Mouse (Mus musculus): Measurements from ENCODE around the gene Nt5c2. TPM values are rescaled to one million over a fixed set of nuclear protein-coding genes. Genes with fewer than 3 reads are reported as not detected.

Gene Nt5c2
- total RNA-seq (2021) = 79.8 and 82.3 TPM in 2 replicates
- long read RNA-seq, experiment 1, transcript Nt5c2-207 (19 exons, 2,788 nt) = minor isoform, 5 of 65 reads
- long read RNA-seq, experiment 1, transcript Nt5c2-202 (18 exons, 3,728 nt) = major isoform, 27 of 65 reads
- long read RNA-seq, experiment 1, partial matches to known transcripts = 4 of 65 reads
- long read RNA-seq, experiment 1, other reads (novel, unspliced or antisense) = 26 of 65 reads
- long read RNA-seq, experiment 2, transcript Nt5c2-202 (18 exons, 3,728 nt) = major isoform, 13 of 30 reads
- long read RNA-seq, experiment 2, partial matches to known transcripts = 1 of 30 reads
- long read RNA-seq, experiment 2, other reads (novel, unspliced or antisense) = 14 of 30 reads

- peak; percentile 67 for DNase-seq
Measured at GRCm38 (mm10) chr19:47014447-47015381, at the start of gene Nt5c2, which contains the start of gene Ina. Gene Nt5c2, minus strand, starts transcription at chr19:47015153. Gene Ina, plus strand, starts transcription at chr19:47014698.

GRCm38 (mm10) chr19:47057684-47058083, 42.7 kb upstream of the Nt5c2 start:
- DNase-seq = no peak

- no peak for DNase-seq
Measured at GRCm38 (mm10) chr19:47053471-47053870, 38.5 kb upstream of the Nt5c2 start.

GRCm38 (mm10) chr19:47052927-47053326, 38.0 kb upstream of the Nt5c2 start:
- no peak for DNase-seq

- DNase-seq = peak; percentile 86
Measured at GRCm38 (mm10) chr19:47050271-47051032, 35.5 kb upstream of the Nt5c2 start, which contains the start of gene Pcgf6. Gene Pcgf6, minus strand, starts transcription at chr19:47050906.

- DNase-seq = no peak
Measured at GRCm38 (mm10) chr19:47049840-47050239, 34.9 kb upstream of the Nt5c2 start.

GRCm38 (mm10) chr19:47049061-47049460, 34.1 kb upstream of the Nt5c2 start:
- no peak for DNase-seq

- peak; percentile 71 for DNase-seq
Measured at GRCm38 (mm10) chr19:47047236-47047833, 32.4 kb upstream of the Nt5c2 start.

- DNase-seq = no peak
Measured at GRCm38 (mm10) chr19:47046343-47046742, 31.4 kb upstream of the Nt5c2 start.

GRCm38 (mm10) chr19:47043608-47044007, 28.7 kb upstream of the Nt5c2 start:
- DNase-seq = no peak

GRCm38 (mm10) chr19:47040720-47041473, 25.9 kb upstream of the Nt5c2 start:
- peak; percentile 50 for DNase-seq

GRCm38 (mm10) chr19:47036596-47036995, 21.6 kb upstream of the Nt5c2 start:
- no peak for DNase-seq

- DNase-seq = no peak
Measured at GRCm38 (mm10) chr19:47034916-47035315, 20.0 kb upstream of the Nt5c2 start.

- no peak for DNase-seq
Measured at GRCm38 (mm10) chr19:47031770-47032169, 16.8 kb upstream of the Nt5c2 start.

GRCm38 (mm10) chr19:47029796-47030195, 14.8 kb upstream of the Nt5c2 start:
- DNase-seq = no peak

- DNase-seq = no peak
Measured at GRCm38 (mm10) chr19:47026513-47026912, 11.6 kb upstream of the Nt5c2 start.

GRCm38 (mm10) chr19:47024954-47025353, 10.0 kb upstream of the Nt5c2 start:
- peak; percentile 49 for DNase-seq

GRCm38 (mm10) chr19:47023546-47023945, 8.6 kb upstream of the Nt5c2 start:
- DNase-seq = no peak

GRCm38 (mm10) chr19:47022709-47023108, 7.8 kb upstream of the Nt5c2 start:
- no peak for DNase-seq

- DNase-seq = no peak
Measured at GRCm38 (mm10) chr19:47019326-47019725, 4.4 kb upstream of the Nt5c2 start.

- no peak for DNase-seq
Measured at GRCm38 (mm10) chr19:47018330-47018729, 3.4 kb upstream of the Nt5c2 start.
